In the genomic region with DNA sequence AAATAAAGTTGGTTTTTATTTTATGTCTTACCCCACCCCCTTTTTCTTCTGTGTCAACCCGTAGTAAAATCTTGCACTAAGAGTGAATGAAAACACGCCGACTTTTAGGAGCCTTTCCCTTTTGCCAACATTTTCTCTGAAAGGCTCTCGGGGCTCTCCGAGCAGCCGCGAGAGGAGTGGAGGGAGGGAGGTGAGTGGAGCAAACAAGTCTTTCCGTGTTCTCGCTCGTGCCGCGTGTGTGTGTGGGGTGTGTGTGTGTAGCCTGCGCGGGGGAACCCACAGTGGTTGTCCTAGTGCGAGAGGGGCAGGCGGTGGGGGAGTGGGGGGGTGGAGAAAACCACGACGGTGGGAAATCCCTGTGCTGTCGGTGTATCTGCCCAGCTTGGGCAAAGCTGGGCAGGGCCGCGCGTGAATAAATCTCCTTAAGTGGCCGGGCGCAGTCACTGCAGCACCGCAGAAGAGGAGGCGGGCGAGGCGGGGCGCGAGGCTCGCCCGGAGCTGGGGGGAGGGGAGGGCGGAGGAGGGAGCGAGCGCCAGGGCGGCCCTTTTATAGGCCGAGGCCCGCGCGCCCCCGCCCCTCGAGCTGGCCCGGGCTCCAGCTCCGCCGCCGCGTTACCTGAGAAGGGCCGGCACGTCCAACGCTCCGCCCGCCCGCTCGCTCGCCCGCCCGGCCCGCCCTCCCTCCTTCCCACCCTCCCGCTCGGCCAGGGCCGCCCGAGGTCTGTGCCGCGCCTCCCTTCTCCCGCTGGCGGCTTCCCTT, we compare ENCODE assay signal across 8 mouse cellular contexts. TPM values are rescaled to one million over a fixed set of nuclear protein-coding genes. Genes with fewer than 3 reads are reported as not detected.
DNase-seq lines count a peak whose midpoint lies in the region; ATAC-seq lines count a peak whose summit lies in the region.

No protein-coding gene starts in this region.

- ATAC-seq in hindbrain, embryonic 13.5 days (ENCODE audit: low FRiP score): peak; percentile 92

- peaks cover 27% of the 10 kb centered on the region; the same call in 1 of the 2 replicates for H3K4me1 ChIP-seq in hindbrain, embryonic 13.5 days (replicated peaks)

- H3K9ac ChIP-seq in hindbrain, embryonic 13.5 days: peak overlapping the region; percentile 97

- peak overlapping the region; percentile 100 for H3K27ac ChIP-seq in hindbrain, embryonic 13.5 days

- no peaks in the 10 kb centered on the region for H3K9me3 ChIP-seq in hindbrain, embryonic 13.5 days

- DNase-seq in T-cell, adult 2 months (ENCODE audit: low spot score): peak; percentile 88
- peak; percentile 98 for DNase-seq in cerebellum, postnatal 14 days
- DNase-seq in frontal cortex, postnatal 25 days (ENCODE audit: low spot score in 2 of 2): peak; percentile 53 to 65
- DNase-seq in left cerebral cortex, adult 11 months (ENCODE audit: low spot score): peak; percentile 70
- DNase-seq in lung, postnatal 4 days: peak; percentile 95 to 98
- peak; percentile 96 for DNase-seq in retina, postnatal 1 day
- peak; percentile 91 for DNase-seq in urinary bladder, postnatal 25 days (ENCODE audit: low spot score)

- under 1% methylated on average over 48 of the region's 66 CpGs for WGBS in hindbrain, embryonic 13.5 days

- H3K4me2 ChIP-seq in hindbrain, embryonic 13.5 days: peak overlapping the region; percentile 71

- no peaks in the 10 kb centered on the region for H3K27me3 ChIP-seq in hindbrain, embryonic 13.5 days

- peak overlapping the region; percentile 91 for H3K4me3 ChIP-seq in hindbrain, embryonic 13.5 days

- no peaks in the 10 kb centered on the region for H3K36me3 ChIP-seq in hindbrain, embryonic 13.5 days

RNA-seq across cellular contexts. Expression of a gene that starts 0.8 kb away (rescaled TPM):
- 29.2 and 30.7 TPM in 2 replicates for polyA plus RNA-seq in hindbrain, embryonic 13.5 days (2015; fragmentation: Nextera tagmentation; extraction: Ambion mirVana)

Comparison
In these comparisons a context has a peak if more than half of its experiments do, and no peak if none do; other contexts are left out.
1. Peak in every context shown above with its lines: DNase-seq, ATAC-seq, H3K4me3 ChIP-seq and H3K27ac ChIP-seq.